Mouse (Mus musculus): ENCODE measurements around the gene Pkn2. TPM values are rescaled to one million over a fixed set of nuclear protein-coding genes. Genes with fewer than 3 reads are reported as not detected.

The Pkn2 gene
- polyA plus RNA-seq (2015; fragmentation: Nextera tagmentation; extraction: Ambion mirVana): 45.8 and 57.5 TPM in 2 replicates

- peak; percentile 100 for DNase-seq (ENCODE audit: low spot score)
Measured at GRCm38 (mm10) chr3:142881872-142882623, at the start of gene Pkn2. TSS of gene Pkn2 (minus strand) at chr3:142882004.

GRCm38 (mm10) chr3:142929906-142930305 lies 48.1 kb upstream of the Pkn2 start:
- no peak for DNase-seq (ENCODE audit: low spot score)

DNA sequence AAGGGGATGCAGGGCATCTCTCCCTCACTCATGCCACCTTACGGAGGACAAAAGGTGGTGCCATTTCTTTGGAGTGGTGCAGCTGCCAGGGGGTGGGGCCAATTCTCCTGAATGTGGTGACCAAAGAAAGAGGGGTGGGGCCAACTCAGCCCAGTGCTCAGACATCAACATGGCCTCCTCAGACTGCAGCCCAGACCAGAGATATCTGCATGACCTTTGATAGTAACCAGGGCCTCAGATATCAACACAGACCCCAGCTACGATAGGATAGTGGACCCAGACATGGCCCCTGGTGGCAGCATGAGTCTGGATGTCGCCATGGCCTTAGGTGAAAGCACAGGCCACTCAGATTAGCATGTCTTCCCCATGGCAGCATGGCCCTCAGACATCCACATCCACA lies 45.5 kb upstream of the Pkn2 start:
- DNase-seq (ENCODE audit: low spot score): no peak

DNA sequence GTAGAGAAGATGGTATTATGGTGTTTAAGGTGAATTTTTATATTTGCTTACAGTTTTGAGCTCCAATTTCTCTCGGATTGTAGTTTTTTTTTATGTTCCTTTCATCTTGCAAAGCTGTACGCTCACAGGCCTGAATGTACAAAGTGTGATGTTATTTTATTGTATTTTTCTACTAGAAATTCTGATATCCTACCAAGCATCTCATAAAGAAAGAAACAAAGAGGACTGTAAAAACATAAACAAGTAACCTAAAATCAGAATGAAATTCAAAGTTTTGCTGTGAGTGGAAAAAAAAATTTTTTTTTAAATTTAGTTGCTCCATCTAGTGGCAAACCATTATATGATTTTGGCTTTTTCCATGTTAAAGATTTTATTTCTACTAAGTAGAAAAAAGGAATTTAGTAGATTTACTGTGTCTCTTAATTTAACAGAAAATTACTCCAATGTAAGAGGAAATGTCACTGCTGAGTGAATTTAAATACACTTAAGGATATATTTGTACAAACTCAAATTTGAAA lies 43.1 kb upstream of the Pkn2 start:
- no peak for DNase-seq (ENCODE audit: low spot score)

DNA sequence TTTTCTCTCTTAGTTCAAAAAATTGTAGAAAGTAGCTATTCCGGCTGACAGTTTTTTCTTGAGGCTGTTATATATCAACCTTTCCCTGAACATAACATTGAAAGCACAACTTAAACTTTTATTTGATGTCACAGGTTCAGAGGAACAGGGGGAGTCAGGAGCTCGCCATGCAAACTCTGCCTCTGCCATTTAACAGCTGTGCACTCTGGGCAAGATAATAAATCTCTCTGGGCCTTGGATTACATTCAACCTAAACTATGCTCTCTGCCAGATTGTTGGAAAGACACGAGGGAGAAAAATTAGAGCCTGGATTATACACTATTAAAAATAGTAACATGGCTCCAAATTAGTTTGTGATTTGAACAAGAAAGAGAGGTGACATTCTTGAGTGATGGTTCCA lies 37.3 kb upstream of the Pkn2 start:
- no peak for DNase-seq (ENCODE audit: low spot score)

DNA sequence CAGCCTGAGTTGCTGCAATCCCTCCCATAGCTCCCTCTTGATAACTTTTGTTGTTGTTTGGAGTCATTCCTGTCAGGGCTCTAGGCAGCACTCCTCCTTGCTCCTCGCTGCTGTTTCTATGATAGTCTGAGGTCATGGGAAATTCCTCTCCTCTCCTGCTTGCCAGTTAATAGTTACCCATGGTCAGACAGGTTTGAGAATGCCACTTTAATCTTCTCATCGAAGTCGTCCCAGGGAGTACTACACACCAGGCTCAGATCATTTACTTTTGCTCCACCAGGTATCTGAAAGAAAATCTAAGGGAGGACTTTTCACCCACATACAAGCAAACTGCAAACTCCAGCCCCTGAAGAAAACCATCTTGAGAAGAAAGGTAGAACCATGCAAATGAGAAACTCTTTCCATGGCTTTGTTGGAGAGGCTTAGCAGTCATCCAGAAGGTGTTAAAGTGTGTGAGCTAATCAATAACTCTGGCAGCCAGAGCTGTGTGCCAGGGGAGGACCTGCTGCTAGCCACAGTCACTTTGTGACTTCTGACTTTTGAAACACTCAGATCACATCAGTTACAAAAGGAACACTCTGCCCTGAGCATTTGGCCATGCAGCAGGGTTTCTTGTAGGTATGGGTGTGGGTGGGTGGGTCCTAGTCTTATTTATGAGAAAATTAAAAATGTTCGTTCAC lies 36.1 kb upstream of the Pkn2 start:
- no peak for DNase-seq (ENCODE audit: low spot score)

GRCm38 (mm10) chr3:142917171-142917570 lies 35.4 kb upstream of the Pkn2 start:
- no peak for DNase-seq (ENCODE audit: low spot score)

DNA sequence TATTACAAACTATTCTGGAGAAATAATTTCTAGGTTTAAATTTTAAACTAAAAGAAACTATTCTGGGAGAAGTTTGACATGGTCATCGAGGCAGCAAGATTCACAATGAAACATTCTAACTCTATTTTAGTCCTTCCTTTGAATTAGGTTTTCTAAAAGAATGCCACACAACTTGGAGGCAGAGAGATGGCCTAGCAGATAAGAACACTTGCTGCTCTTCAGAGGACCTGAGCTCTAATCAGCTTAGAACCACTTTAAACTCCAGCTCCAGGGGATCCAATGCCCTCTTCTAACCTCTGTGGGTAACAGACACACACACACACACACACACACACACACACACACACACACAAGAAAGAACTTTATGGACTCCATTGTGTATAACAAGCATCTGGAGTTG lies 31.5 kb upstream of the Pkn2 start:
- DNase-seq (ENCODE audit: low spot score): no peak

GRCm38 (mm10) chr3:142899683-142900082 lies 17.9 kb upstream of the Pkn2 start:
- DNase-seq (ENCODE audit: low spot score): no peak

DNA sequence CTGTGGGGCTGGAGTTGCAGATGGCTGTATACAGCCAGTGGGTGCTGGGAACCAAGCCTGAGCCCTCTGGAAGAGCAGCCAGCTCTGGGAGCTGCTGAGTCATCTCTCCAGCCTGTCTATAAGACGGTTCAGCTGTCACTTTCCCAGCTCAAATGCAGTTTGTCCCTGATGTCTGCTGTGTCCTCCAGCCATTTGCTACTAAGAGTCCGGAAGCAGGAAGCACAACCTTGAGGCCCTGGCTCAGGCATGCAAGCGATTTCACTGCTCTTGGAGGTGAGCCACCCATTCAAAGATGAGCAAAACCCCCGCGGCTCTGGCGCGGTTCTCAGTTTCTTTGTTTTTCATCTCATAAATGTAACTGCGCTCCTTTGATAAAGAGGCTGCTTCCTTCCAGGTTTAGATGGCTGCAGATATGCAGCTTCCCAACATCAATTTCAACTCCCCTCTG lies 17.2 kb upstream of the Pkn2 start:
- DNase-seq (ENCODE audit: low spot score): peak; percentile 27

DNA sequence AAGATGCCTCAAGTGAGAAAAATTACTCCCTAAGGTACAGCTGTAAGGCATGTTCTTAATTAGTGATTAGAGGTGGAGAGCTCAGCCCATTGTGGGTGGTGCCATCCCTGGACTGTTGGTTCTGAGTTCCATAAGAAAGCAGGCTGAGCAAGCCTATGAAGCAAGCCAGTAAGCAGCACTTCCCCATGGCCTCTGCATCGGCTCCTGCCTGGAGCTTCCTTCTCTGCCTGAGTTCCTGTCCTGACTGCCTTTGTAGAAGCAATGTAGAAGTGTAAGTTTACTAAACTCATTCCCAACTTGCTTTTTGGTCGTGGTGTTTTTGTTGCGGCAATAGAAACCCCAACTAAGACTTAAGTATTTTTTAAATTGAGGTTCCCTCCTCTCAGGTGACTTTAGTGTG lies 8.6 kb upstream of the Pkn2 start:
- no peak for DNase-seq (ENCODE audit: low spot score)

DNA sequence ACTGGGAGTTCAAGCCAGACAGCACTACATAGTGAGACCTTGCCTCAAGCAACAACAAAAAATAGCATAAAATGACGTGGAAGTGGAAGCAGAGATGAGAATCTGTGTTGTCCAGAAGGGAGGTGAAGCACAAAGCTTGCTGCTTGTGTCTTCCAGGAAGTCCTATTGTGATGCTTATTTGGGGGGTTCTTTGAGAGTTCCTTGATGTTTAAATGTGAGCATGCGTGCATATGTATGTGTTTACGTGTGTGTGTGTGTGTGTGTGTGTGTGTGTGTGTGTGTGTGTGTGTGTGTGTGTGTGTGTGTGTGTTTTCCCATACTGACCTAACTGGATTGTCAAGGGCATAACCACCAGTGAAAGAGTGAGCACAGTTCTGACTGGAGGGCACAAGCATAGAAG lies 5.2 kb upstream of the Pkn2 start:
- DNase-seq (ENCODE audit: low spot score): no peak

DNA sequence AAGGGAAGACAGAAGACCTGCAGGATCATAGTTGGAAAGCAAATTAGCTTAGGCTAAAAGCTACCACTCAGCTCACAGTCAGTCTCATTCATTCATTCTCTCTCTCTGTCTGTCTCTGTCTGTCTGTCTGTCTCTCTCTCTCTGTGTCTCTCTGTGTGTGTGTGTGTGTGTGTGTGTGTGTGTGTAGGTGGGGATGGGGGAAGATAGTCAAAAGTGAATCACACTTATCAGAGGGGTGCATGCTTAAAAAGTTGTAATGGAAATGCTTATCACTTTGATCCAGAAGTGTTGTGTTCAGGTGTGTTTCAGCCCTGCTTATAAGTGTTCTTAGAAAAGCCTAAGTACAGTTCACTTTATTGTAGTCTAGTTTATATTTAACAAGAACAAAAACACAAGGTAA lies 2.8 kb upstream of the Pkn2 start:
- no peak for DNase-seq (ENCODE audit: low spot score)

GRCm38 (mm10) chr3:142881589-142881871 lies 274 bp downstream of the Pkn2 start:
- DNase-seq (ENCODE audit: low spot score): no peak

DNA sequence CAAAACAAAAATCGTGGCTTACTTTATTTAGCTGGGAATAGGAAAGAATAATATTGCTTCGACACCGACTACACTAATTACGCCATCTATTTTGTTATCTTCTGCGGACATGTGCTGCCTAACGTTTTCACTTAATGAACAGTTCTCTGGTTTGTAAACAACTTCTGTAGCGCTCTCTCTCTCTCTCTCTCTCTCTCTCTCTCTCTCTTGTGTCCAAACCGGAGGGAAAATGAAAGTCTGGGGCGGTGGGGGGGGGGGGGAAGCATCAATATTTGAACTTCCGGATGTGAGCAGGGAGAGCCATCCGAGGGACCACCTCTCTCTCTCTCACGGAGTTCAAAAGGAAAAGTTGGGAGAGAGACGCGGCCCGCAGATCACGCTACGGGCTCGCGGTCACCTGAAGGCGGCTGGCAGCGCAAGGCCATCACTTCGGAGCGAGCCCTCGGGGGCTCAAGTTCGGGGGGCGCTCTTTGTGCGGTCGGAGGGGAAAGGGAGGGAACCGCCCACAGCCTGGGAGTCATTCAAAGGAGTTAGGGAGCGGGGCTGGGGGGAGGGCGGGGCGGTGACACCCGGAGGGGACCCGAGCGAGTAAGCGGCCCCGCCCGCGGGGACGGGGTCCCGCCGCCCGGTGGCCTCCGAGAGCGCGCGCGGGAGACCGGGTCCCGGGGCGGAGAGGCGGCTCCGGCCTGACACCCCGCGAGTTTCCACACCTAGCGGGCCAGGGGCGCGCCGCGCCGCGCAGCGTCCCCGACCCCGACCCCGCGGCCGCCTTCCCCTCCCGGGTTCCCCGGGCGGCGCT lies 815 bp downstream of the Pkn2 start:
- peak; percentile 68 for DNase-seq (ENCODE audit: low spot score)

- no peak for DNase-seq (ENCODE audit: low spot score)
Measured at GRCm38 (mm10) chr3:142863236-142863635, 18.6 kb downstream of the Pkn2 start.

DNA sequence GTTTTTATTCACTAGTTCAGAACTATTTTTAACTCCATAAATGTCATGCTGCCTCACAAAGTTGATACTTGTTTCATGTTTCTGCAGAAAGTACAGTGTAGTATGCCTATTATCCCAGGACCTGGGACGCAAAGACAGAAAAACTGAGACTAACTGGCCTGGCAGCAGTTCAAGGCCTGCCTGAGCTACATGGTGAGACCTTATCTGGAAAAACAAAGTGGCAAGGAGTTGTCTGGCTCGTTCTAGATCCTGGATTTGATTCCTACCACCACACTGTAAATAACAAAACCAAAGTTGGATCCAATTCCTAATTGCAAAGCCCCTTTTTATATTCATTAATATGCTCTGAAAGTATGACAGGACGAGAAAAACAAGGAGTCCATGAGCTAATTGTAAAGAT lies 25.0 kb downstream of the Pkn2 start:
- no peak for DNase-seq (ENCODE audit: low spot score)

DNA sequence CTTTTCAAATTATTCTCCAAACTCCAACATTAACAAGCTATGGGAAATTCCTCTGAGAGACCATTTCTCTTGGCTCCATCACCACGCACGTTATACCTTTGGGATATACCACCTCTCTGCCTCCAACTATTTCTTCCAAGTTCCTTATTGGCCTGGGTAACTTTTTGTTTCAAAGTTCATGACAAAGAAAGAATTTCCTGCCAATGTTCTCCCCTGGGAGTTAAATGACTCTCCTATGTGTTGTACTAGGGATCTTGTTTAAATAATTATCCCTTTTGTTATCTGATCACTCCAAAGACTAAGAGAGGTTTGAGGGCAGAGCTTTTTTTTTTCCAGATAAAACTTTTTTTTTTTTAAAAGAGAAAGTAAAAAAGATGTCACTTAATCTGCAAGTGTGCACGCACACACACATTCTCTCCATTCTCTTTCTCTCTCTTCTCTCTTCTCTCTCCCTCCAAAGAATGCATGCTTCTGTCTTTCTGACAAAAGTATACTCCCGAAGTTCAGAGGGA lies 25.8 kb downstream of the Pkn2 start:
- no peak for DNase-seq (ENCODE audit: low spot score)

DNA sequence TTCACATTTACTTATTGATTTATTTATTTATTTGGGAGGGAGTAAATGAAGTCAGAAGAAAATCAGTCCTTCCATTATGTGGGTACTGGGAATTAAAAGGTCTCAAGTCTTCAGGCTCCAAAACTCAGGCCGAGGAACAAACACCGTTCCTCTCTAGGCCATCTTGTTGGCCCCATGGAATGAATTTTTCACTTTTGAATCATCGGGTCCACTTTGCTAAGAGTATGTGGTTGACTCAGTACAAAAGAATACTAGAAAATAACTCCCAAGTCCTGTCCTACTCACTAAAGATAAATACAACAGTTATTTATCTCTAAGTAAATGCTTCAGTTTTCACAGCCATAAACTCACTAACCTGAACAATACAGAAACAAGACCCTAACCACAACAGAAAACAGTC lies 28.9 kb downstream of the Pkn2 start:
- no peak for DNase-seq (ENCODE audit: low spot score)

- no peak for DNase-seq (ENCODE audit: low spot score)
Measured at GRCm38 (mm10) chr3:142851631-142852030, 30.2 kb downstream of the Pkn2 start.

GRCm38 (mm10) chr3:142839961-142840360 lies 41.8 kb downstream of the Pkn2 start:
- DNase-seq (ENCODE audit: low spot score): no peak

GRCm38 (mm10) chr3:142834761-142835160 lies 47.0 kb downstream of the Pkn2 start:
- no peak for DNase-seq (ENCODE audit: low spot score)

Measured in thymus, postnatal 0 days (tissue).